Mouse (Mus musculus) lung, adult 10 weeks (tissue): Measurements from ENCODE around the gene Fbxw22. TPM values are rescaled to one million over a fixed set of nuclear protein-coding genes. Genes with fewer than 3 reads are reported as not detected.

Experiments
- polyA plus RNA-seq: library from polyadenylated mRNA; stranded (reverse); fragments of 350-450 nt; fragmentation: Illumina TruSeq; extraction: RNeasy Lipid Tissue Mini Kit (QIAGEN cat#74804); gene quantifications from one replicate; pipeline ENCODE4 v1.2.3, GENCODE M21; 2014; ENCODE audit warnings: low read depth, low replicate concordance; ENCODE audit not compliant: insufficient read depth

The Fbxw22 gene
- not detected for polyA plus RNA-seq

GRCm38 (mm10) chr9:109404196-109404595 is at the start of gene Fbxw22:
Gene Fbxw22 (minus strand): TSS chr9:109404296.

GRCm38 (mm10) chr9:109449040-109449439 is 44.9 kb upstream of the Fbxw22 start, which contains the start of gene Fbxw16:
Gene Fbxw16 (minus strand): TSS chr9:109449140.

GRCm38 (mm10) chr9:109339559-109339958 is 64.5 kb downstream of the Fbxw22 start, which contains the start of gene Fbxw28:
Gene Fbxw28 (minus strand): TSS chr9:109339659.

Other genes with a start within 250 kb of the Fbxw22 start
- not detected for gene Fbxw21, start 242.3 kb downstream of the Fbxw22 start, polyA plus RNA-seq
- not detected for gene Fbxw13, start 208.3 kb downstream of the Fbxw22 start, polyA plus RNA-seq
- not detected for gene Fbxw20, start 169.5 kb downstream of the Fbxw22 start, polyA plus RNA-seq
- not detected for gene Fbxw14, start 116.6 kb downstream of the Fbxw22 start, polyA plus RNA-seq
- gene Fbxw28, start 64.6 kb downstream of the Fbxw22 start, polyA plus RNA-seq: not detected
- gene Fbxw16, start 44.8 kb upstream of the Fbxw22 start, polyA plus RNA-seq: not detected
- gene Fbxw19, start 91.6 kb upstream of the Fbxw22 start, polyA plus RNA-seq: not detected
- gene Fbxw15, start 164.0 kb upstream of the Fbxw22 start, polyA plus RNA-seq: not detected
- gene Fbxw24, start 221.8 kb upstream of the Fbxw22 start, polyA plus RNA-seq: not detected